Mouse (Mus musculus) hindbrain, postnatal 0 days (tissue): ENCODE data around the gene C1galt1. TPM values are rescaled to one million over a fixed set of nuclear protein-coding genes. Genes with fewer than 3 reads are reported as not detected.

Experiments
- ATAC-seq: fragments of 200-750 bp; cut with Nextera tagmentation; 2 replicates; pipeline ENCODE4 v1.8.0; 2017; ENCODE audit warnings: mild to moderate bottlenecking, moderate TSS enrichment, moderate library complexity
- DNase-seq: peaks from one replicate; pipeline ENCODE4 v3.0.0-alpha.2; 2015; ENCODE audit warnings: low spot score
- H3K27ac ChIP-seq: fragments of 300-500 bp; sonication (generic); 2 replicates; pipeline ENCODE4 v1.5.1; 2014; ENCODE audit warnings: mild to moderate bottlenecking
- H3K27me3 ChIP-seq: fragments of 300-500 bp; sonication (generic); 2 replicates; pipeline ENCODE4 v1.6.1; 2014; ENCODE audit warnings: low read length, mixed read lengths; ENCODE audit not compliant: insufficient read depth
- H3K36me3 ChIP-seq: fragments of 300-500 bp; sonication (generic); 2 replicates; pipeline ENCODE4 v1.6.1; 2014; ENCODE audit warnings: low read length, mixed read lengths; ENCODE audit not compliant: insufficient read depth
- H3K4me1 ChIP-seq: fragments of 300-500 bp; sonication (generic); 2 replicates; pipeline ENCODE4 v1.6.1; 2014; ENCODE audit warnings: antibody characterized with exemption, low read length, mixed read lengths; ENCODE audit not compliant: insufficient read depth
- H3K4me2 ChIP-seq: fragments of 300-500 bp; sonication (generic); 2 replicates; pipeline ENCODE4 v1.6.1; 2014; ENCODE audit warnings: low read depth, mild to moderate bottlenecking, low read length, moderate library complexity, mixed read lengths
- H3K4me3 ChIP-seq: fragments of 300-500 bp; sonication (generic); 2 replicates; pipeline ENCODE4 v1.5.1; 2014; ENCODE audit warnings: low read length
- H3K9ac ChIP-seq: fragments of 300-500 bp; sonication (generic); replicated peaks from 2 replicates; pipeline ENCODE4 v1.6.1; 2014; ENCODE audit warnings: mild to moderate bottlenecking, low read length, moderate library complexity, mixed read lengths
- H3K9me3 ChIP-seq: fragments of 300-500 bp; sonication (generic); 2 replicates; pipeline ENCODE4 v1.6.1; 2016; ENCODE audit warnings: low read length, mixed read lengths
- CTCF ChIP-seq: IDR thresholded peaks from 2 replicates; pipeline ENCODE4 v1.5.1; 2016; ENCODE audit warnings: antibody characterized with exemption, control low read depth, low read depth
- WGBS: fragments of 180-500 bp; shearing (Covaris S2); extraction: QIAGEN DNeasy Blood & Tissue Kit; methylation state at CpG from one replicate; pipeline ENCODE4 v1.1.7; 2014; 5-methylcytosine and 5-hydroxymethylcytosine counted together
- polyA plus RNA-seq: library from polyadenylated mRNA; unstranded; fragments of >200 nt; fragmentation: Nextera tagmentation; extraction: Ambion mirVana; gene quantifications from 2 replicates; pipeline ENCODE4 v1.2.1, GENCODE M21; 2015
- total RNA-seq: library from RNA; depleted of rRNA; stranded (reverse); fragments of >200 nt; gene quantifications from 2 replicates; pipeline ENCODE4 v1.2.3, GENCODE M21; 2014; rRNA removed

C1galt1 gene
- total and polyA plus RNA-seq, 2 experiments from 2014 or later: 1.5 to 14.8 TPM

DNA sequence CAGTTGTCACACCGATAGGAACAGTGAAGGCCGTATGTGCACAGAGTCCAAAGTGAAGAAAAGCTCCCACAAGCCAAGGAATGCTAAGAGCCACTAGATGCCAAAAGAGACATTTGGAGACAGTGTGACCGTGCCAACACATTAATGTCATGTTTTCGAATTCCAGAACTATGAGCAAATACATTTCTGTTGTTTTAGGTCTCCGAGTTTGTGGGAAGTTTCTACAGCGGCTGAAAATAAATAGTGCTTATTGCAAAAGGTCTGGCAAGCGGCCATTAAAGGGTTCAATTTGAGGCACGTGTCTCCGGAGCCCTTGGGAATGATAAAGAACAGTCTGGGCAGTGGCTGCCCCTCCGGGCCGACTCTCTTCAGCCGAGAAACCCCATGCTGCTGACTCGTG is 37.9 kb downstream of the C1galt1 start:
- WGBS: 68% methylated on average over 13 of the region's 13 CpGs
- DNase-seq (no peak), ATAC-seq (no peak)

DNA sequence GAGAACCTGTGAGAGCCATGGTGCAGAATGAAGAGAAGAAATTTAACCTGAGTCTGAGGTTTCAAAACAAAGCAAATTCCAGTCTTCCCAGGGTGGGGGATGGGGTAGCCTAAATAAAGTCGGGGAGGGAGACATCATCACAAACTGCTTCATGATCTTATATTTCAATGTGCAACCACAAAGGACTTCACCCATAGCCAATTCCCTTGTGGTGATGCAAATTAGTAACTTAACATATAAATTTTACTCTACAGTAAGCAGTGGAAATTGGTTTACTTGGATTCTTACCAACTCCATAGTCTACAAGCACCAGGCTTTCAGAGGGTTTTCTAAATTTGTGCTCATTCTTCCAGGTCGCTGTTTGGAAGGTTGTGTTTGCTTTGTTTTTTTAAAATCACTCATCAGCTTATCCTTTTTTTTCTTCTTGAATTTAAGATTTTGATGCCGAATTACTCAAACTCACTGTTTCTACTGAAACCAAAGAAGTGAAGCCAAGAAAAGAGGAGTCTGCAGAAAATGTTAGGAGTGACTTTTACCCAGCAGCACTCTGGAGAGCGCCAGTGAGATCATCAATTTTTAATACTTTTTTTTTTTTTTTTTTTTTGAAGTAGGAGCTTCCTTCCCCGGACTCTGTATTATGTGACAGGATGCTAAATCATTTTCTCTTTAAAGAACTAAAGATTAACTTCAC is 41.5 kb downstream of the C1galt1 start:
- TF ChIP-seq CTCF: no peak
- WGBS: 79% methylated on average over 5 of the region's 5 CpGs
- ATAC-seq (no peak), DNase-seq (no peak)
- no peaks in the 10 kb centered on the region for H3K4me1 ChIP-seq
- H3K9ac ChIP-seq: no peak overlapping the region
- H3K27ac ChIP-seq: no peak overlapping the region
- H3K4me2 ChIP-seq: no peak overlapping the region
- no peaks in the 10 kb centered on the region for H3K27me3 ChIP-seq
- no peaks in the 10 kb centered on the region for H3K36me3 ChIP-seq
- H3K9me3 ChIP-seq: no peaks in the 10 kb centered on the region
- H3K4me3 ChIP-seq: no peak overlapping the region

More for the DNA sequence above, 37.9 kb downstream of the C1galt1 start:
- no peaks in the 10 kb centered on the region for H3K36me3 ChIP-seq
- no peak for TF ChIP-seq CTCF
- H3K27ac ChIP-seq: no peak overlapping the region
- H3K9me3 ChIP-seq: no peaks in the 10 kb centered on the region
- no peak overlapping the region for H3K9ac ChIP-seq
- H3K4me1 ChIP-seq: no peaks in the 10 kb centered on the region
- H3K4me3 ChIP-seq: no peak overlapping the region
- H3K27me3 ChIP-seq: no peaks in the 10 kb centered on the region
- no peak overlapping the region for H3K4me2 ChIP-seq

DNA sequence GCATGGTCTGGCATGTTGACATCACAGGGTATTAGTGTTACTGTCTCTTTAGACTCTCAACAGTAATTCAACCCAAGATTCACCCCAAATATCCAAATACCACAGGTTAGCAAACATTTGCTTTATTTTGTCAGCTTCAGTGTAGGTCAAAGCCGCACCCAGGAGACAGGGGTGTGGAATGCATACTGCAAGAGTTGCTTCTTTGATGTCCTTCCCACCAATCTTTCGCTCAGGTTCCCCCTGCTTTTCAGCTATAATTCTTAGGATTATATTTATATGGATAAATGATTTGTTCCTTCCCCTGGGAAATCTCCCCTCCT is 42.0 kb downstream of the C1galt1 start:
- H3K9ac ChIP-seq: no peak overlapping the region
- H3K4me2 ChIP-seq: no peak overlapping the region
- no peak for DNase-seq
- no peak overlapping the region for H3K27ac ChIP-seq
- WGBS: 87% methylated on average over 2 of the region's 2 CpGs
- no peak for ATAC-seq
- no peaks in the 10 kb centered on the region for H3K27me3 ChIP-seq
- no peak for TF ChIP-seq CTCF
- H3K36me3 ChIP-seq: no peaks in the 10 kb centered on the region
- H3K9me3 ChIP-seq: no peaks in the 10 kb centered on the region
- H3K4me1 ChIP-seq: no peaks in the 10 kb centered on the region
- H3K4me3 ChIP-seq: no peak overlapping the region

DNA sequence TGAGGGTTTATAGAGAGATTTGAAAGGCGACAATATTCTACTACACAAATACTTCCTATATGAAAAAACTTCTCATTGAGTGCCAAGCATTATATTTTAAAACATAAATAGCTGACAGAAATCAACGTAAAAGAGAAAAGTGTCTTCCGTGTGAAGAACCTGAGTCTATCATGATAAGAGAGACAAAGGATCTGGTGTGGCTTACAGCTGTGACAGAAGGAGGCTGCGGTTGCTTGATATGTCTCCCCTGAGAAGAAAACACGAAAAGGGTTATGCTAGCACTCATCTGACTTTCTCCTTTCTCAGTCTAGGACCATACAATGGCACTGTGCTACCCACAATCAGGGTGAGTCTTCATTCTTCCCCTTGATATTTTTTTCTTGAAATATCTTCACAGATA is 51.7 kb downstream of the C1galt1 start:
- no peaks in the 10 kb centered on the region for H3K4me1 ChIP-seq
- H3K27me3 ChIP-seq: no peaks in the 10 kb centered on the region
- no peak for DNase-seq
- TF ChIP-seq CTCF: no peak
- no peaks in the 10 kb centered on the region for H3K9me3 ChIP-seq
- no peak for ATAC-seq
- no peak overlapping the region for H3K4me2 ChIP-seq
- H3K27ac ChIP-seq: no peak overlapping the region
- H3K4me3 ChIP-seq: no peak overlapping the region
- H3K9ac ChIP-seq: no peak overlapping the region
- no peaks in the 10 kb centered on the region for H3K36me3 ChIP-seq
- WGBS: 90% methylated on average over 5 of the region's 5 CpGs

DNA sequence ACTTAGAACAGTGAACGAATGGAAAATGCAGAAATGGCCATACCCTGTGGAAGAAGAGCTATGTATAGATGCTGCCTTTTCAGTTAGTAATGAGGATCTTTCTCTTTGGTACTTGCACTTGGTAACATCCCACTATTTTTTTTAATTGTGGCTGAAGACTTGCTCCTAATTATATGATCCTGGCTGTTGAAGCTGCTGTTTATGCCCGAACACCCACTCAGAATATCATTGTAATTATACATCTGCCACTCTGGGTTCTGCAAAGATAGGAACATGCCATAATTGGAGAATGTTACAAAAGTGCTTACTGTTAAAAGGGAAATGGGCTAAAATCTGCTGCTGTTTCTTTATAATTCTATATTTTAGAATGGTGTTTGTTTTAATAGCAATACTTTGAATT is 67.4 kb downstream of the C1galt1 start:
- DNase-seq (no peak), ATAC-seq (no peak)
- Histone ChIP-seq H3K4me1 (no peaks in the 10 kb centered on the region), H3K36me3 (no peaks in the 10 kb centered on the region), H3K4me3 (no peak overlapping the region), H3K27ac (no peak overlapping the region), H3K4me2 (no peak overlapping the region), H3K27me3 (no peaks in the 10 kb centered on the region), H3K9ac (no peak overlapping the region), H3K9me3 (no peaks in the 10 kb centered on the region)
- no peak for TF ChIP-seq CTCF
- 81% methylated on average over 2 of the region's 2 CpGs for WGBS

Other genes with a start within 250 kb of the C1galt1 start
- 81.9 and 82.1 TPM in 2 replicates for gene Asns, start 151.6 kb upstream of the C1galt1 start, total RNA-seq
- 122 and 124 TPM in 2 replicates for gene Asns, start 151.6 kb upstream of the C1galt1 start, polyA plus RNA-seq